Mouse (Mus musculus): ENCODE results near the gene Sec24d. TPM values are rescaled to one million over a fixed set of nuclear protein-coding genes. Genes with fewer than 3 reads are reported as not detected.

The Sec24d gene
- total RNA-seq, 1 experiment from 2014 or later, result 8.7 TPM

DNA sequence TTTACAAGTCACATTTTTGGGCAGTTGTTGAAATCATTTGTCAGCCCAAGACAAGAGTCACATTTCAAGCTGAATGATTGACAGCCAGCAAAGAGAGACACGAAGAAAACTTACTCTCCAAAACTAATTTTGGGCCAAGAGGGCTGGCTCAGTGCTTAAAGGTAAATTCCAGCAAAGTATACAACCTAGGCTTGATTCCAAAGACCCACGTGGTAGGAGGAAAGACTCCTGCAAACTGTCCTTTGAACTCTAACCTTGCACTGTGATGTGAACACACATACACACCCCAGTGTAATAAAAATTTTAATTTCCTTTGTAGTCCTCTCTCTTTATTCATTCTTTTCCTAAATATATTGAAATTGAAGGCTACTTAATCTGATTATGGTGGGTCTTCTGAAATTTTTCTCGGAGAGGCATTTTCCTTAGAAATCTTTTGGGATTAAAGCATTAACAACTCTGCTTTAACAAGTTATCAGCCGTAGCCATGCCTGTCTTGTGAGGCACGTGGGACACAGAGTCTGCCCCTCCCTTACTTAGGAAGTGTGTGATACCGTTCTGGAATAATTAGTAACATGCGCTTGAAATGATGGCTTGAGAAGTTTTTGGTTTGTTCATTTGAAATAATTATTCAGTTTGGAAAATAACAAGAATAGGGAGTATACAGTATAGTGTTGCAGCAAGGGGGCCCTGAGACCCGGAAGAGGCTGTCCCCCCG lies 21.8 kb downstream of the Sec24d start:
- ATAC-seq (ENCODE audit: extremely low read depth, insufficient number of reproducible peaks, low FRiP score, poor library complexity, severe bottlenecking), result no peak

DNA sequence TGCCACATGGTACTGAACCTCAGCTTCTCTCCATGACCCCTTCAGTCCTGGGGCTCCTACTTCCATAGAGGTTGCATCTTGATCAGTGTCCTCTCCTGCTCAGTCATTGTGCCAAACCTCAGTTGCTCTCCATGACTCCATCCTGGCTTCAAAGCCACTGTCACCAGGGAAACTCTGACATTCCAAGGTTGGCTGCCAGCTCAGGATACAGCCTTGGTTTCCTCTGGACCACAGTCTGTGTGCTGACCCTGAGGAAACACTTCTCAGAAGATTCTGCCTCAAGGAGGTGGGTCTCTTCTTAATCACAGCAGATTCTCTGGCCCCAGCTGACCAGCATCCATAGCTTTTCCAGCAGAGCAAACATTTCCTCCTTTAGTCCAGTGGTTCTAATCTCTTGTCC lies 24.4 kb downstream of the Sec24d start:
- ATAC-seq (ENCODE audit: extremely low read depth, insufficient number of reproducible peaks, low FRiP score, poor library complexity, severe bottlenecking), result no peak

DNA sequence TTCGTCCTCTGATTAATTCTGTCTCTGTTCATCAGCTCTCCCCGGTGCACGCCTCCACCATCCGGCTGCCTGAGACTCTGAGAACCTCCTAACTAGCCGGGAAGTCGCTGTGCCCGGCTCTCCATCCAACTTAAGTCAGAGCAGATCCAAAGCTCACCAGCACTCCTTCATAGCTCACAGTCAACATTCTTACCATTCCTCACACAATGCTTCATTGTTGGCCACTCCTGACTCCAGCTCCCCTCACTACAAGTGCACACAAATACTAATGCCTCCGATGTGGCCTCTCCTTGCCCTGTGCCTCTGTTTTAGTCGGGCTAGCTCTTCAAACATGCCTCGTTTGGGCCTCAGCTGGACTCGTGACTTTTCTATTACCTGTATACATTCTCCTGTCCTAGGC lies 29.4 kb downstream of the Sec24d start:
- no peak for ATAC-seq (ENCODE audit: extremely low read depth, insufficient number of reproducible peaks, low FRiP score, poor library complexity, severe bottlenecking)

DNA sequence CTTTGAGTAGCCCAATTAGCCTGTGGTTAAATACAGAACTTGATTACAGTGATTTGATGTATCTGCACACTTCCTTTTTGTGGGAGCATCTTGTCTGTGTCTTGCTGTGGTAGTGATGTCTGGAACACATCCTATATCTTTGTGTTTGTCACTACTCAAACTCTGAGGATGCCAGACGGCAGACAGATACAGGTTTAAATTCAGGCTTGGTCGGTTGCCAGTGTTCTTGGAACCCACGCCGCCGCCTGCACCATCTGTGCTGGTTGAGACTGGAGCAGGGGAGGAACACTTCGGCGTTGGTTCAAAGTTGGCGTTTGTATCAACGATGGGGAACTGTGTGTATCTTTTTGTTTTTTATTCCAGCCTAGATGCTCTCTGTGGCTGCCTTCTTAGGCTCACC lies 31.0 kb downstream of the Sec24d start:
- no peak for ATAC-seq (ENCODE audit: extremely low read depth, insufficient number of reproducible peaks, low FRiP score, poor library complexity, severe bottlenecking)

DNA sequence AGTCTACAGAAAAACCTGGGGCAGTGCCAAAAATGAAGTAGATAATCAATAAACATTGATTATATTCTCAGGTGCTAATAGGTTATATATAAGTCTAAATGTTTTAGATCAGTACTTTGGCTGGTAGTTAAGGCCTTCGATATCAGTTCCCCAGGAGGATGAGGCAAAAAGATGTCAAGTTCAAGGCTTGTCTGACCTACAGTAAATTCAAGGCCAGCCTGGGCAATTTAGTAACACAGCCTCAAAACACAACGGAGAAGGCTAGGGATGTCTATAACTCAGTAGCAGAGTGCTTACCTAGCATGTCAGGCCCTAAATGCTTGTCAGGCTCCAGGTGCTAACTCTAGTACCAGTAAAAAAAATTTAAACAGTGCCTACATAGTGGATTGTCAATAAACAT lies 34.3 kb downstream of the Sec24d start:
- ATAC-seq (ENCODE audit: extremely low read depth, insufficient number of reproducible peaks, low FRiP score, poor library complexity, severe bottlenecking), result no peak

DNA sequence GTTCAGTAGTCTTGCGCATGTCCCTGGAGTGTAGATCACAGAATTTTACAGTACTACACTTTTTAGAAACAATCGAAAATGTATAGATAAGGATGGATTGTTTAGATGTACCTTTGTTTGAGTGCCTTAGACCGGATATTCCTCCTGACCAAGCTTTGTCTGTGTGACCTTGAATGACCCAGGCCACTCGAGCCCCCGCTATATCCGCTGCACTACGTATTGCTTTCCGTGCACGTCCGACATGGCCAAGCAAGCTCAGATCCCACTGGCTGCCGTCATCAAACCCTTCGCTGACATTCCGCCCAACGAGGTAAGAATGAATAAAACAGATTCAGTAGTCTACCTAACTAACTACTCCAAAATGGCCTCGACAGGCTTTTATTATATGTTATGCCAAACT lies 38.4 kb downstream of the Sec24d start:
- no peak for ATAC-seq (ENCODE audit: extremely low read depth, insufficient number of reproducible peaks, low FRiP score, poor library complexity, severe bottlenecking)

DNA sequence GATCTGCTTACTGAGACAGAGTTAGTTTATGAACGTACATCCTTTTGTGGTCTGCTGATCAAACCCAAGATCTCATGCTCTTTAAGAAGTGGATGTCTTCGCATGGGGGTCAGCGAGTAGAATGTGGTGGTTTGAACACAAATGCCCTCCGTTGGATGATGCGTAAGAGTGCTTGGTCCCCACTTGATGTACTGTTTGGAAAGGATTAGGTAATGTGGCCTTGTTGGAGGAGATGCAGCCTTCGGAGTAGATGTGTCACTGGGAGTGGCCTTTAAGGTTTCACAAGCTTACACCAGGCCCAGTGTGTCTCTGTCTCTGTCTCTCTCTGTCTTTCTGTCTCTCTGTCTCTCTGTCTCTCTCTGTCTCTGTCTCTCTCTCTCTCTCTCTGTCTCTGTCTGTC lies 40.2 kb downstream of the Sec24d start:
- no peak for ATAC-seq (ENCODE audit: extremely low read depth, insufficient number of reproducible peaks, low FRiP score, poor library complexity, severe bottlenecking)

DNA sequence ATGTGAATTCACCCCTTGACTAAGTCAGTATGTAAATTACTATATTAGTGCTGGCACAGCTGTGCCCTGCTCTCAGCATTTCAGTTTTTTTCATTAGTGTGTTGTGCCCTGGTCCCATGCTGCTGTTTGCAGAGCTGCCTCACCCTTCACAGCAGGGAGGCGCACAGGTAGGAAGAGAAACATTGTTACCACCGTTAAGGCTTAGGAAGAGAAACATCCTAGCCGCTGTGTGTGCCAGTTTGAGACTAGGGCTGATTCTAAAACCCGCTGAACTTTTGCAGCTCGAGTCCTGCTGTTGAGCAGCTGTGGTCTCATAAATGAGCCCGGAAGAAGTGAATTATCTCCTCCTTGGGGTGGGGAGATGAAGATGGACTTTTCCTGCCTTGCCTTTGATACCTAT lies 41.9 kb downstream of the Sec24d start:
- no peak for ATAC-seq (ENCODE audit: extremely low read depth, insufficient number of reproducible peaks, low FRiP score, poor library complexity, severe bottlenecking)

DNA sequence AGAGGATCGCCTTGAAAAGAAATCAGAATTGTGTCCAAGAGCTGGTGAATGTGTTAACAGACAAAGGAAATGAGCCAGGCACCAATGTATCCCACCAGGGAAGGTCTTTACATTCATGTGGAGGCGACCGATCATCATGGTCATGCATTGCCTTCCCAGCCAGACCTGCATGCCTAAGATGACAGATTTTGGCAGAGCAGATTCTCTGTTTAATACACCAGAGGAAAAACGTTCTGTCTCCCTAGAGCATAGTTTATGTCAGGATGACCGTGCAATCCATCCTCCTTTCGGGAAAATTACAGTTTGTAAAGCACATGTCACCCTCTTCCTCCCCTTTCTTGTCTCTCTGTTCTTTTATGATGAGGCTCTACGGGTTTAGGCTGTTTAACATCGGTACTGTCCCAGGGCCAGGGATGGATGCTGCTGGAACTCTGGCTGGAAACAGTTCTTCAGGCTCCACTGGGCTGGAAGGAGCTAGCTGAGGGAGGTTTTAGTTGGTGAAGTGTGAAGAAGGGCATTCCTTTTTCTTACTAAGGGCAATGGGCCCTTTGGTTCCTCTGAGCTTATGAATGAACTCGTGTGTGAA lies 45.3 kb downstream of the Sec24d start:
- no peak for ATAC-seq (ENCODE audit: extremely low read depth, insufficient number of reproducible peaks, low FRiP score, poor library complexity, severe bottlenecking)

DNA sequence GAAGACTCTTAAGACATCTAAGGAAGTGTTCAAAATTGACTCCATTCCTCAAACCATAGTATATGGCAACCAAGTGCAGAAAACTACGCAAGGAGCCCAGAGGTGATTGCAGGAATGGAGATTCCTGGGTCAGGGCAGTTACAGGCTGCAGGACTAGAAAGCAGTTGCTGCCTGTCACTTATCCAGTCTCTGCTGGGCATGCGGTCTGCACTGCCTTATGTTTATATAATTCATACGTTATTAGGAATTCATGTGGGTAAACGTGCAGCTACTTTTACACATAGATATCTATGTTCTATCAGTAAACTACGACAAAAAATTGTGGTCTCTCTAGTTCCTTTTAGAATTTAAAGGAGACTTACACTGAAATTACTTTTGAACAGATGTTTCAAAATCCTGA lies 46.2 kb downstream of the Sec24d start:
- ATAC-seq (ENCODE audit: extremely low read depth, insufficient number of reproducible peaks, low FRiP score, poor library complexity, severe bottlenecking), result no peak

DNA sequence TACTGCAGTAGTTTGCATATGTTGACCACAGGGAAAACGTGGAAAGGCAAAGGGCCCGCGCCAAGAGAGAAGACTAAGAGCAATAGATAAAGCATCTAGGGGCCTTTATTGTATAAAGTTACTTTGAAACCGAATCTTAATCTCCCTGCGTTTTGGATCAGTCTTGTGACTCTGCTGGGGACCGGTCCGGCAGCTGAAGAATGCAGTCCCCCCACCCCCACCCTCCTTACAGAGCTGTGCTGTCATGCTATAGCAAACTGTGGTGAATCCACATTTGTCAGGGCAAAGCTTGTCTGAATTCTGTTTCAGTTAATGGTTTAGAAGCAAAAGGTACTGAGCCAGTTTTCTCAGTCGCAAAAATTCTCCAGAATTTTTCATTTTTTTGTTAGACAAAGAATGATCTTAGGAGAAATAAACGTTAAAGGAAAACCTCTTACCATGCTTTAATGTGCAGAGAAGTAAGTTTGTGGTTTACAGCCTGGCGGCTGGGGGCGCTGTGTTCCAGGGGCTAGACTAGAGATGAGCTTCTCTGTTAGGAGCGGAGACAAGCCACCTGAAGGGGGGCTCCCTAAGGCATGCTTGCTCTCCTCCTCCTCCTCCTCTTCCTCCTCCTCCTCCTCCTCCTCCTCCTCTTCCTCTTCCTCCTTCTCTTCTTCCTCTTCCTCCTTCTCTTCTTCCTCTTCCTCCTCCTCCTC lies 46.8 kb downstream of the Sec24d start:
- ATAC-seq (ENCODE audit: extremely low read depth, insufficient number of reproducible peaks, low FRiP score, poor library complexity, severe bottlenecking), result no peak

DNA sequence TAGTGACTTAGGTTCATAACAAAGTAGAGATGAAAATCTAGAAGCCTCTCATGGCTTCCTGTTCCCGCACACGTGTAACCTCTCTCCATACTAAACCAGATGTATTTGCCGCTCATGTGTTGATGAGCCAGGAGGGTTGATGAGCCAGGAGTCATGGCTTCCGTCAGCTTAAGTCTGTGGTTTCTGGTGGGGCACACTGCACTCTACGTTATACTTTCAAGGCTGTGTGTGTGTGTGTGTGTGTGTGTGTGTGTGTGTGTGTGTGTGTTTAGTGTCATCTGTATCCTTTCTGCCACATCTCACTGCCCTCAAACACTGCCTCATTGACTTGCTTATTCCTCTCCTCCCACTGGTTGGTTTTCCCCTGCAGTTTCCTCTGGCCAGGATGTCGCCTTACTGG lies 48.8 kb downstream of the Sec24d start:
- no peak for ATAC-seq (ENCODE audit: extremely low read depth, insufficient number of reproducible peaks, low FRiP score, poor library complexity, severe bottlenecking)

DNA sequence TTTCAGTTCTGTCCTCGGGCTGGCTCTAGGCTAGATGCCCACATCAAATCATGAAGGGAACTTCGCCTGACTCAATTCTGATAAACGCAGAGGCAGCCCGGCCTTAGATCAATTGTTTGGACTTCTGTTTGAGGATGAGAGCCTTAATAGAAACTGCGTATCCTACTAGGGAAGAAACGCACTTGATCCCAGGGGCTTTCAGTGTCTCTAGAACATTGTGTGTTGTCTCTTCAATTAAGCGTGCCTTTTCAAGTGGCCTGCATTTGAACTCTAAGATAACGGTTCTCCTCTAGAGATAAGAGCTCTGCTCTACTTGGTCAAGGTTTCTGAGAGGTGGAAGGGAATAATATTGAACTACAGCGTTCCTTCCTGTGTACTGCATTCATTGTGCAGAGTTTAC lies 49.8 kb downstream of the Sec24d start:
- ATAC-seq (ENCODE audit: extremely low read depth, insufficient number of reproducible peaks, low FRiP score, poor library complexity, severe bottlenecking), result no peak

DNA sequence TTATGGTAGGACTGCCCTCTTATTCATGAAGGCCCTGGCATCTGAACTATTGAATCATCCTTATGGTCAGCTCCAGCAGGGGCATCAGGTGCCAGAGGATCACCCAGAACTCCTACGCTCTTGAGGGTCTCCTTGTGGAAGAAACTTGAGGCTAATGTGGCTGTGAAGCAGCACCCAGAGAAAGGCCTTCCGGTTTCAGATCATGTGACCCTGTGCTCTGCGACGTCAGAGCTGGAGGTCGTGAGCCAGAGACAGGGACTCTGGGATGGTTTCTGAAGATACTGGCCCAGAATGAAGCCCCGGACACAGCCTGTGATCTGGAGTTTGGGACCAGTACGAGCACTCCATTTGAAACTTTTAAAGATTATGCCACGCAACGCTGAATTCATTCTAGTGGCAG lies 53.1 kb downstream of the Sec24d start:
- ATAC-seq (ENCODE audit: extremely low read depth, insufficient number of reproducible peaks, low FRiP score, poor library complexity, severe bottlenecking), result no peak

DNA sequence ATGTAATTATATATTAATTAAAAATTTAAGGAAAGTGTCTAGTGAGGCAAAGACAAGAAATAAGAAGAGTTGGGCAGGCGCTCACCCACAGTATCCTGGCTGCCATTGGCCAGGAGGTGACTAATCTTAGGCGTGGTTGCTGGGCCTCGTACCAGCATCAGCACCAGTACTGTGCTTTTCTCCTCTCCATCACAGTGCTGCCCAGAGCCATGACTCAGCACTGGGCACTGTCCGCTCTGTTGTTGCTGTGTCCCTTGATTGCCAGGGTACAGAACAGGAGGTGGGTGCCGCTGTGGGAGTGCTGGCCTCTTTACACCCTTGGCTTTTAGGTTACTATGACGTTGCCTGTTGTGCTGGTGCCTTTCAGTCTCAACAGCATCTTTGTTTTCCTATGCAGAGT lies 54.4 kb downstream of the Sec24d start:
- no peak for ATAC-seq (ENCODE audit: extremely low read depth, insufficient number of reproducible peaks, low FRiP score, poor library complexity, severe bottlenecking)

DNA sequence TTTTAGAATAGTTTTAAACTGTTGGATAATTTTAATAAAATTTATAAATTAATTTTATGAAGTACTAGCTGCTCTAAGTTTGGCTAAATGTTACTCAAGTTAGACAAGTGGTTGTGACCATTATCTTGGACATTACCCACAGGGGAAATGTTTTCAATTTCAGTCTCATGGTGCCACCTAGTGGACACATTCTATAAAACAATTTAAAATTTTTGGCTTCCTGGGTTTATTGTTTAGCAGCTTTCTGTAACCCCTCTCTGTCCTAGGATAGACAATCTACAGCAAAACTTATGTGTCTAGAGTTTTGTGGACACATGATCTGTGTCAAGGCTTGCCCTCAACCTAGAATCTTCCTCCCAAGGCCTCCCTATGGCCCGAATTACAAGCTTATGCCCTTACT lies 54.9 kb downstream of the Sec24d start:
- 0 out of 2 replicates have a peak, but pooled peaks have one; percentile 36 for ATAC-seq (ENCODE audit: extremely low read depth, insufficient number of reproducible peaks, low FRiP score, poor library complexity, severe bottlenecking)

DNA sequence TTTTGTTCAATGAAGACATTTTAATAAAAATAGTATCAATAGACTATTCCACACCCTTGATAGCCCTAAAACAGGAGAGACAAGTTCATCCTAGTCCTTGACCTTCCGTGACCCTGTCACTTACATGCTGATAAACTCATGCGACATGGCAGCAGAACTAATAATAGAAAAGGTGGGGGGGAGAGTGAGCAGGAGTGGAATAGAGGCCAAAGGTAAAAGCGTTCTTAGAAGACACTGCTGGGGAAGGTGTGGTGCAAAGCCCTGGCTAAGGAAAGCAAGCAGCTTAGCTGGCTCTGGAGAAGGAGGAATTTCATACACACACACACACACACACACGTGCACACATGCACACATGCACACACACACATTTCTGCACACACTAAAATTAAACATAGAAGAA lies 57.1 kb downstream of the Sec24d start:
- ATAC-seq (ENCODE audit: extremely low read depth, insufficient number of reproducible peaks, low FRiP score, poor library complexity, severe bottlenecking), result no peak

DNA sequence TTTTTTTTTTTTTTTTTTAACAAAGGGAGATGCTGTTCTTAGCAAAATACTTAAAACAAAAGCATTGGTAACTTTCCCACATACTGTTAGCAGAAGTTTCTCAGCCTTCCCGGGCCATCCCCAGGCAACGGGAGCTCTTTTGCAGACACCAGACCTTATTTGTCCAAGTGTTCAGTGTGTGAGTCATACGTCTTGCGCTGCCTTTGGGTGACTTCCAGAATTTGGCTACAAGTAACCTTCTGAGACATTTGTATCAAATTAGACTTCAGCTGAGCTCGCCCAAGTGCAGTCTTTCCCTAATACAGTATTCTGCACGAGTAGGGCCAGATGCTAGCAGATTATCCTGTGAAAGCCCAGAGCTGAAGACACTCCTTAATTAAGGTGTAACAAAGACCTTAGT lies 62.0 kb downstream of the Sec24d start:
- no peak for ATAC-seq (ENCODE audit: extremely low read depth, insufficient number of reproducible peaks, low FRiP score, poor library complexity, severe bottlenecking)

DNA sequence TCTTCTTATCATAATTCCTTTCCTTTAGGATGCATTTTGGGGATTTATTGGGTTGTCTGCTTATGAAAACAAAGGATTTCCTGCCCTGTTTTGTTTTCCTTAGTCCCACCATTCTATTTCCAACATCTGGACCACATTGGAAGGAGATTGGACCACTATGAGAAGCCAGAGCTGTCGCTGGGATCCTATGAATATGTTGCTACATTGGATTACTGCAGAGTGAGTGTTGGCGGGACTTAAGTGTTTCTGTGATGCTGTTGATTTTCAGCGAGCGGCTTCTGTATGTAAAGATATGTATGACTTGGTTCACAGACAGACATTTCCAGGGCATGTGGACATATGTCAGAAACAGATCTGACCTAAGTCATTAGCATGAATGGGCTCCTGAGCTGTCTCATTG lies 63.0 kb downstream of the Sec24d start:
- ATAC-seq (ENCODE audit: extremely low read depth, insufficient number of reproducible peaks, low FRiP score, poor library complexity, severe bottlenecking), result no peak

DNA sequence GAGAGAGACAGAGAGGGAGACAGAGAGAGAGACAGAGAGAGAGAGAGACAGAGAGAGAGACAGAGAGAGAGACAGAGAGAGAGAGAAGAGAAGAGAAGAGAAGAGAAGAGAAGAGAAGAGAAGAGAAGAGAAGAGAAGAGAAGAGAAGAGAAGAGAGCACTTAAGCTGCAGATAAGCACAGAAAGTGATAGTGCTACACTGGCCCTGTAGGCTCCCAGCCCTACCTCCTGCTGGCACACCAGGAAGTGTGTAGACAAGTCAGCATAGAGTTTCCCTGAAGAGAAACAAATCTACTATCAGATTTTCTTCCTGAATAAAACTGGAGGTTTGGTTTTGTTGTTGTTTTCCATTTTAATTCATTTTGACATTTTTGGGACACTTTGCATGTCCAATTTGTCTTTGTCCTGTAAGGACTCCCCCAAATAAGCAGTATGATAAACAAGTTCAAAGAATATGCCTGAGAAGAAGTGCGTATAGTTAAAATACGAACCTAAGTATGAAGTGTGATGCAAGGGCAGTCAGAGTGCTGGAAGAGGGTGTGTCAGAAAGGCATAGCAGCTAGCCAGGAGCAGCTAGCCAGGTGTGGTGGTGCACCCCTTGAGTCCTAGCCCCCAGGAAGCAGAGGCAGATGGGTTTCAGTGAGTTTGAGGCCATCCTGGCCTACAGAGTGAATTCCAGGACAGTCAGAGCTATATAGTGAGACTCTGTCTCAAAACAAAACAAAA lies 65.2 kb downstream of the Sec24d start:
- ATAC-seq (ENCODE audit: extremely low read depth, insufficient number of reproducible peaks, low FRiP score, poor library complexity, severe bottlenecking), result no peak
